Mouse (Mus musculus): ENCODE measurements around the gene Jaml. TPM values are rescaled to one million over a fixed set of nuclear protein-coding genes. Genes with fewer than 3 reads are reported as not detected.
A peak's percentile ranks its signal among the peaks of the same experiment; 100 is the strongest.

Gene Jaml
- polyA plus RNA-seq, 1 experiment from 2014 or later, result 0.45 TPM

GRCm38 (mm10) chr9:45049731-45050130, 29.3 kb upstream of the Jaml start:
- Histone ChIP-seq H3K4me3 (no peak overlapping the region), H3K9me3 (no peaks in the 10 kb centered on the region), H3K4me2 (replicated peaks) (no peak overlapping the region), H3K9ac (replicated peaks) (no peak overlapping the region), H3K36me3 (no peaks in the 10 kb centered on the region), H3K27ac (replicated peaks) (no peak overlapping the region), H3K4me1 (peaks cover 5% of the 10 kb centered on the region), H3K27me3 (peaks cover 28% of the 10 kb centered on the region)
- WGBS, result 77% methylated on average over 1 of the region's 1 CpGs
- ATAC-seq (replicated peaks), result no peak

GRCm38 (mm10) chr9:45050301-45050700, 28.7 kb upstream of the Jaml start:
- no peak overlapping the region for H3K4me3 ChIP-seq
- H3K4me2 ChIP-seq (replicated peaks), result no peak overlapping the region
- H3K27ac ChIP-seq (replicated peaks), result no peak overlapping the region
- H3K36me3 ChIP-seq, result no peaks in the 10 kb centered on the region
- ATAC-seq (replicated peaks), result no peak
- H3K9me3 ChIP-seq, result no peaks in the 10 kb centered on the region
- 85% methylated on average over 2 of the region's 2 CpGs for WGBS
- H3K9ac ChIP-seq (replicated peaks), result no peak overlapping the region
- peaks cover 26% of the 10 kb centered on the region for H3K27me3 ChIP-seq
- H3K4me1 ChIP-seq, result peaks cover 5% of the 10 kb centered on the region

- H3K4me1 ChIP-seq, result peaks cover 5% of the 10 kb centered on the region
- H3K9me3 ChIP-seq, result no peaks in the 10 kb centered on the region
- H3K4me2 ChIP-seq (replicated peaks), result peak within 1 kb of the TSS; percentile 62
- H3K27ac ChIP-seq (replicated peaks), result peak within 1 kb of the TSS; percentile 99
- peak within 1 kb of the TSS; percentile 52 for H3K9ac ChIP-seq (replicated peaks)
- peaks cover 43% of the 10 kb centered on the region for H3K27me3 ChIP-seq
- peak; percentile 98 for ATAC-seq (replicated peaks)
- H3K36me3 ChIP-seq, result no peaks in the 10 kb centered on the region
- peak within 1 kb of the TSS; percentile 73 for H3K4me3 ChIP-seq
- under 1% methylated on average over 33 of the region's 33 CpGs for WGBS
These were observed 23.8 kb upstream of the Jaml start, which contains the start of gene Mpzl3 for GRCm38 (mm10) chr9:45055082-45055713. TSS of gene Mpzl3 (plus strand) at chr9:45055186.

DNA sequence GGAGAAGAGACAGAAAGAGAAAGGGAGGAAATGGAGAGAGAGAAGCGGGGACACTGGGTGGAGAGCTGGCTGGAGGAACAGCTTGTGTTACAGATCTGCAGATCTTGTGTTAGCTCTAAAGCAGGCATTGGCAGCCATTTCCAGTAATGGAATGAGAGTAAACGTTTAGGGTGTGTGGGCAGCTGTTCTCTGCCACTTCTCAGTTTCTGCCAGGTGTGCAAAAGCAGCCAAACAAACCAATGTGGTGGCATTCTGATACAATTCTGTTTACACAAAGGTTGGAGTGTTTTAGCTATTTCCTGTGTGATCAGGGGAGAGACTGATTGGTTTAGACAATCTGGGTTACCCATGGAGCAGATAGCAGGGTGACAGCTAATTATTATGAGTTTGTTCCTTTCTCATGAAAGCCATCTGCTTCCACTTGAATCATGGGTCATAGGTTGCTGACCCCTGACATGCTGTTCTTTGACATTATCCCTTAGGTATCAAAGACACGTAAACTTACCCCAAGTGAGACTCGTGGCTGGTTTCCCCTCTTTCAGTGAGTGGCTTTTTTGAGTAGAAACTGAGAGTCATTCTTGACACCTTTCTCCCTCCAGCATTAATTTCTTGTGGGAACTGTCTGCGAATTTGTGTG, 20.6 kb upstream of the Jaml start:
- Histone ChIP-seq H3K27ac (replicated peaks) (no peak overlapping the region), H3K9ac (replicated peaks) (no peak overlapping the region), H3K27me3 (peaks cover 38% of the 10 kb centered on the region), H3K4me2 (replicated peaks) (no peak overlapping the region), H3K36me3 (no peaks in the 10 kb centered on the region), H3K4me3 (no peak overlapping the region), H3K4me1 (peaks cover 5% of the 10 kb centered on the region), H3K9me3 (no peaks in the 10 kb centered on the region)
- WGBS, result 63% methylated on average over 5 of the region's 5 CpGs
- no peak for ATAC-seq (replicated peaks)

- no peak overlapping the region for H3K4me3 ChIP-seq
- H3K9ac ChIP-seq (replicated peaks), result no peak overlapping the region
- no peak overlapping the region for H3K27ac ChIP-seq (replicated peaks)
- no peaks in the 10 kb centered on the region for H3K36me3 ChIP-seq
- H3K9me3 ChIP-seq, result no peaks in the 10 kb centered on the region
- 41% methylated on average over 7 of the region's 7 CpGs for WGBS
- H3K4me2 ChIP-seq (replicated peaks), result no peak overlapping the region
- no peak for ATAC-seq (replicated peaks)
- no peaks in the 10 kb centered on the region for H3K4me1 ChIP-seq
- H3K27me3 ChIP-seq, result peaks cover 38% of the 10 kb centered on the region
These were observed 18.8 kb upstream of the Jaml start for GRCm38 (mm10) chr9:45060151-45060550.

- Histone ChIP-seq H3K4me2 (replicated peaks) (no peak overlapping the region), H3K9me3 (no peaks in the 10 kb centered on the region), H3K27me3 (peaks cover 29% of the 10 kb centered on the region), H3K9ac (replicated peaks) (no peak overlapping the region), H3K27ac (replicated peaks) (no peak overlapping the region), H3K4me1 (no peaks in the 10 kb centered on the region), H3K36me3 (no peaks in the 10 kb centered on the region), H3K4me3 (no peak overlapping the region)
- WGBS, result 74% methylated on average over 3 of the region's 3 CpGs
- no peak for ATAC-seq (replicated peaks)
These were observed 16.3 kb upstream of the Jaml start for GRCm38 (mm10) chr9:45062677-45063076.

- no peak for ATAC-seq (replicated peaks)
- no peak overlapping the region for H3K4me3 ChIP-seq
- no peaks in the 10 kb centered on the region for H3K4me1 ChIP-seq
- peaks cover 14% of the 10 kb centered on the region for H3K27me3 ChIP-seq
- no peaks in the 10 kb centered on the region for H3K9me3 ChIP-seq
- no peaks in the 10 kb centered on the region for H3K36me3 ChIP-seq
- no peak overlapping the region for H3K4me2 ChIP-seq (replicated peaks)
- 87% methylated on average over 6 of the region's 6 CpGs for WGBS
- H3K9ac ChIP-seq (replicated peaks), result no peak overlapping the region
- no peak overlapping the region for H3K27ac ChIP-seq (replicated peaks)
These were observed 14.6 kb upstream of the Jaml start for GRCm38 (mm10) chr9:45064421-45064820.

GRCm38 (mm10) chr9:45066735-45067134, 12.2 kb upstream of the Jaml start:
- Histone ChIP-seq H3K9ac (replicated peaks) (no peak overlapping the region), H3K9me3 (no peaks in the 10 kb centered on the region), H3K4me1 (no peaks in the 10 kb centered on the region), H3K27ac (replicated peaks) (no peak overlapping the region), H3K4me3 (no peak overlapping the region), H3K4me2 (replicated peaks) (no peak overlapping the region), H3K36me3 (no peaks in the 10 kb centered on the region), H3K27me3 (no peaks in the 10 kb centered on the region)
- ATAC-seq (replicated peaks), result no peak
- 84% methylated on average over 4 of the region's 4 CpGs for WGBS

GRCm38 (mm10) chr9:45071800-45072199, 7.2 kb upstream of the Jaml start:
- WGBS, result 59% methylated on average over 3 of the region's 3 CpGs
- no peak for ATAC-seq (replicated peaks)

DNA sequence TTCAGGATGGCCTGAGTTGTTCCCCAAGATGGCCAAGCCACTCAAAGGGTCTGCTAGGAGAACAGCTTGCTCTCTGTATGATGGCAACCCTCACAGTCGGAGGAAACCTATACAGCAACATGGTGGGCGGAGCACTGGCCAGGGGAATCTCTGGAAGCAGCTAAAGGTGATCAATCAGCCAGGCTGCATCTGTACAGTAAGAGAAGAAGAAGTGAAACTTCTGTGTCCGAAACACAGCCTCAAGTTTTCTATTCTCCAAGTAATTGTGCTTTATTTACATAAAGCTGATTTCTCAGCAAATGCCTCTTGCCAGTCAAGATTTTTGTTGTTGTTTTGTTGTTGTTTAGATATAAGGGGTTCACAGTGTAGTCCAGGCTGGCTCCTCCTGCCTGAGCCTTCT, 1.1 kb upstream of the Jaml start:
- no peaks in the 10 kb centered on the region for H3K4me1 ChIP-seq
- H3K27ac ChIP-seq (replicated peaks), result no peak overlapping the region
- H3K4me3 ChIP-seq, result no peak overlapping the region
- no peak overlapping the region for H3K9ac ChIP-seq (replicated peaks)
- no peaks in the 10 kb centered on the region for H3K36me3 ChIP-seq
- WGBS, result 64% methylated on average over 3 of the region's 3 CpGs
- no peak for ATAC-seq (replicated peaks)
- no peaks in the 10 kb centered on the region for H3K9me3 ChIP-seq
- no peak overlapping the region for H3K4me2 ChIP-seq (replicated peaks)
- H3K27me3 ChIP-seq, result no peaks in the 10 kb centered on the region

More at GRCm38 (mm10) chr9:45071800-45072199, 7.2 kb upstream of the Jaml start:
- no peak overlapping the region for H3K27ac ChIP-seq (replicated peaks)
- H3K36me3 ChIP-seq, result no peaks in the 10 kb centered on the region
- no peaks in the 10 kb centered on the region for H3K4me1 ChIP-seq
- no peaks in the 10 kb centered on the region for H3K9me3 ChIP-seq
- H3K9ac ChIP-seq (replicated peaks), result no peak overlapping the region
- H3K4me2 ChIP-seq (replicated peaks), result no peak overlapping the region
- no peak overlapping the region for H3K4me3 ChIP-seq
- H3K27me3 ChIP-seq, result no peaks in the 10 kb centered on the region

- Histone ChIP-seq H3K4me2 (replicated peaks) (no peak overlapping the region), H3K4me3 (no peak overlapping the region), H3K27me3 (no peaks in the 10 kb centered on the region), H3K9me3 (no peaks in the 10 kb centered on the region), H3K36me3 (no peaks in the 10 kb centered on the region), H3K4me1 (no peaks in the 10 kb centered on the region), H3K27ac (replicated peaks) (no peak overlapping the region), H3K9ac (replicated peaks) (no peak overlapping the region)
- ATAC-seq (replicated peaks), result no peak
- WGBS, result 88% methylated on average over 3 of the region's 3 CpGs
These were observed 4.1 kb downstream of the Jaml start for GRCm38 (mm10) chr9:45083132-45083531.

- no peak for ATAC-seq (replicated peaks)
- 80% methylated on average over 5 of the region's 5 CpGs for WGBS
These were observed 5.6 kb downstream of the Jaml start for GRCm38 (mm10) chr9:45084556-45084955.

More at GRCm38 (mm10) chr9:45084556-45084955, 5.6 kb downstream of the Jaml start:
- H3K27ac ChIP-seq (replicated peaks), result no peak overlapping the region
- H3K4me1 ChIP-seq, result no peaks in the 10 kb centered on the region
- no peaks in the 10 kb centered on the region for H3K36me3 ChIP-seq
- H3K9me3 ChIP-seq, result no peaks in the 10 kb centered on the region
- no peaks in the 10 kb centered on the region for H3K27me3 ChIP-seq
- H3K4me2 ChIP-seq (replicated peaks), result no peak overlapping the region
- H3K4me3 ChIP-seq, result no peak overlapping the region
- H3K9ac ChIP-seq (replicated peaks), result no peak overlapping the region

Data from forebrain, embryonic 15.5 days (tissue).